Mouse (Mus musculus) hindbrain, embryonic 16.5 days (tissue): ENCODE results near the gene Dmpk. TPM values are rescaled to one million over a fixed set of nuclear protein-coding genes. Genes with fewer than 3 reads are reported as not detected.

Experiments
- ATAC-seq: fragments of 200-750 bp; cut with Nextera tagmentation; 2 replicates; pipeline ENCODE4 v1.8.0; 2017; ENCODE audit warnings: moderate TSS enrichment, moderate library complexity
- H3K27ac ChIP-seq: fragments of 300-500 bp; sonication (generic); 2 replicates; pipeline ENCODE4 v1.5.1; 2014; ENCODE audit warnings: low read depth, mild to moderate bottlenecking, control low read depth, low read length, moderate library complexity
- H3K27me3 ChIP-seq: fragments of 300-500 bp; sonication (generic); replicated peaks from 2 replicates; pipeline ENCODE4 v1.6.1; 2014; ENCODE audit warnings: low read length; ENCODE audit not compliant: control insufficient read depth, insufficient read depth
- H3K36me3 ChIP-seq: fragments of 300-500 bp; sonication (generic); 2 replicates; pipeline ENCODE4 v1.6.1; 2014; ENCODE audit warnings: mild to moderate bottlenecking, low read length, moderate library complexity, mixed read lengths; ENCODE audit not compliant: control insufficient read depth, insufficient read depth
- H3K4me1 ChIP-seq: fragments of 300-500 bp; sonication (generic); 2 replicates; pipeline ENCODE4 v1.6.1; 2014; ENCODE audit warnings: low read depth, low read length; ENCODE audit not compliant: control insufficient read depth, insufficient read depth
- H3K4me2 ChIP-seq: fragments of 300-500 bp; sonication (generic); 2 replicates; pipeline ENCODE4 v1.6.1; 2014; ENCODE audit warnings: mild to moderate bottlenecking, low read length, control low read depth, moderate library complexity
- H3K4me3 ChIP-seq: fragments of 300-500 bp; sonication (generic); 2 replicates; pipeline ENCODE4 v1.5.1; 2014; ENCODE audit warnings: mild to moderate bottlenecking, low read length, control low read depth, moderate library complexity
- H3K9ac ChIP-seq: fragments of 300-500 bp; sonication (generic); 2 replicates; pipeline ENCODE4 v1.6.1; 2014; ENCODE audit warnings: low read depth, mild to moderate bottlenecking, control low read depth, low read length, moderate library complexity
- H3K9me3 ChIP-seq: fragments of 300-500 bp; sonication (generic); 2 replicates; pipeline ENCODE4 v1.6.1; 2014; ENCODE audit warnings: mild to moderate bottlenecking, low read length, moderate library complexity; ENCODE audit not compliant: control insufficient read depth
- WGBS: fragments of 180-500 bp; shearing (Covaris S2); extraction: QIAGEN DNeasy Blood & Tissue Kit; methylation state at CpG from one replicate; pipeline ENCODE4 v1.1.7; 2014; 5-methylcytosine and 5-hydroxymethylcytosine counted together
- polyA plus RNA-seq: library from polyadenylated mRNA; unstranded; fragments of >200 nt; fragmentation: Nextera tagmentation; extraction: Ambion mirVana; gene quantifications from 2 replicates; pipeline ENCODE4 v1.2.1, GENCODE M21; 2015

Dmpk gene
- polyA plus RNA-seq, 1 experiment from 2014 or later, result 8.0 TPM

GRCm38 (mm10) chr7:19082171-19082570, 1.5 kb upstream of the Dmpk start:
- no peak overlapping the region for H3K4me3 ChIP-seq
- H3K27ac ChIP-seq, result no peak overlapping the region
- no peaks in the 10 kb centered on the region for H3K27me3 ChIP-seq
- peaks cover 13% of the 10 kb centered on the region for H3K4me1 ChIP-seq
- no peak overlapping the region for H3K9ac ChIP-seq
- no peak for ATAC-seq
- no peak overlapping the region for H3K4me2 ChIP-seq
- H3K36me3 ChIP-seq, result peaks cover 42% of the 10 kb centered on the region
- no peaks in the 10 kb centered on the region for H3K9me3 ChIP-seq
- 90% methylated on average over 4 of the region's 4 CpGs for whole genome bisulfite sequencing

GRCm38 (mm10) chr7:19083096-19083495, 553 bp upstream of the Dmpk start:
- H3K9me3 ChIP-seq, result no peaks in the 10 kb centered on the region
- H3K36me3 ChIP-seq, result peaks cover 49% of the 10 kb centered on the region
- H3K4me1 ChIP-seq, result peaks cover 6% of the 10 kb centered on the region; the same call in 1 of the 2 replicates
- ATAC-seq, result no peak
- H3K27ac ChIP-seq, result no peak overlapping the region
- no peak overlapping the region for H3K9ac ChIP-seq
- no peaks in the 10 kb centered on the region for H3K27me3 ChIP-seq
- no peak overlapping the region for H3K4me3 ChIP-seq
- no peak overlapping the region for H3K4me2 ChIP-seq
- WGBS, result 67% methylated on average over 6 of the region's 6 CpGs

GRCm38 (mm10) chr7:19084277-19084771, 675 bp downstream of the Dmpk start:
- Histone ChIP-seq H3K27me3 (no peaks in the 10 kb centered on the region; the same call in 1 of the 2 replicates), H3K36me3 (peaks cover 54% of the 10 kb centered on the region), H3K9me3 (no peaks in the 10 kb centered on the region), H3K4me1 (peaks cover 6% of the 10 kb centered on the region; the same call in 1 of the 2 replicates), H3K9ac (no peak overlapping the region), H3K4me2 (peak overlapping the region; percentile 18; the same call in 1 of the 2 replicates), H3K27ac (no peak overlapping the region), H3K4me3 (no peak overlapping the region; the same call in 1 of the 2 replicates)
- ATAC-seq, result no peak
- 74% methylated on average over 6 of the region's 6 CpGs for WGBS

DNA sequence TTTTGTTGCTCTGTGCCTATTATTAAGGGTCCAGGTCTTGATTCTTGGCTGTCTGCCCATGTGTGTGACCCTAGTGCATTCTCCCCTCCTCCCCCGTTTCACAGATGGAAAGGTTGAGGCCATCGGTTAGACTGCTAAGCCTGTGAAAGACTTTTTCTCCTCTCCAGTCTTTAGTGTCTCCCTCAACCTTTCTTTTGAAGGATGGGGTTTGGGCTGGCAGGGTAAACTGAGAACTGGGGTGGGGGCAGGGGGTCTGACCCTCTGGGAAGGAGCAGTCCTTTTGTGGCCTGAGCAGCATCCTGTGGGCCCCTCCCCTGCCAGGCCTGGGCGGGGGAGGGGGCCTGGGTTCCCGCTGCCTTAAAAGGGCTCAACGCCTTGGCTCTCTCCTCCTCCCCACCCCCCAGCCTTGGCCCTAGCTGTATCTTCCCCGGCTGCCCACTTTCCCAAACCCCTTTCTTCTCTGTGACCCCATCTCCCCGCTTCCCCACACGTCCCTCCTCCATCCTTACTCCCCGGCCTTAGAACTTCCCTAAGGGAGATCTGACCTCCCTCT, 1.3 kb downstream of the Dmpk start:
- Histone ChIP-seq H3K27ac (no peak overlapping the region), H3K4me2 (no peak overlapping the region), H3K36me3 (peaks cover 51% of the 10 kb centered on the region), H3K4me3 (no peak overlapping the region), H3K4me1 (peaks cover 6% of the 10 kb centered on the region; the same call in 1 of the 2 replicates), H3K9ac (no peak overlapping the region), H3K27me3 (no peaks in the 10 kb centered on the region; the same call in 1 of the 2 replicates), H3K9me3 (no peaks in the 10 kb centered on the region)
- 29% methylated on average over 8 of the region's 9 CpGs for whole genome bisulfite sequencing
- no peak for ATAC-seq

DNA sequence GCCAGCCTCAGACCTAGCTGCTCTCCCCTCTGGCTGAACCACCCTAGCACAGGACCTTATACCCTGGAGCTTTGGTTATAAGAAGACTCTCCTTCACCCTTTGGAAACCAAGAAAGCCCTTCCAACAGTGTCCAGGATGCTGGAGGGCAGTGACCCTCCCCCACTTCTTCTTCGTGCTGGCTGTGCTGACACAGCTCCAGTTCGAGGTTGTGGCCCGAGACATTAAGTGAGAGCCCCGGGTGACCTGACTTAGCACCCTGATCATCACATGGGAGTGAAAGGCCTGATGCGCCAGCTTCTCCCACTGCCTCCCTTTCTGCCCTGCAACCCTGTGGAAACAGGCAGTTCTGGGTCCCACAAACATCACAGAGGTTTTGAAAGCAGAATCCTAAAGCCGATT, 1.8 kb downstream of the Dmpk start:
- 15% methylated on average over 6 of the region's 6 CpGs for WGBS
- no peaks in the 10 kb centered on the region for H3K9me3 ChIP-seq
- ATAC-seq, result no peak
- H3K27me3 ChIP-seq, result no peaks in the 10 kb centered on the region; the same call in 1 of the 2 replicates
- no peak overlapping the region for H3K27ac ChIP-seq
- no peak overlapping the region for H3K4me3 ChIP-seq
- no peak overlapping the region for H3K4me2 ChIP-seq
- H3K4me1 ChIP-seq, result peaks cover 6% of the 10 kb centered on the region; the same call in 1 of the 2 replicates
- H3K36me3 ChIP-seq, result peaks cover 47% of the 10 kb centered on the region
- no peak overlapping the region for H3K9ac ChIP-seq

DNA sequence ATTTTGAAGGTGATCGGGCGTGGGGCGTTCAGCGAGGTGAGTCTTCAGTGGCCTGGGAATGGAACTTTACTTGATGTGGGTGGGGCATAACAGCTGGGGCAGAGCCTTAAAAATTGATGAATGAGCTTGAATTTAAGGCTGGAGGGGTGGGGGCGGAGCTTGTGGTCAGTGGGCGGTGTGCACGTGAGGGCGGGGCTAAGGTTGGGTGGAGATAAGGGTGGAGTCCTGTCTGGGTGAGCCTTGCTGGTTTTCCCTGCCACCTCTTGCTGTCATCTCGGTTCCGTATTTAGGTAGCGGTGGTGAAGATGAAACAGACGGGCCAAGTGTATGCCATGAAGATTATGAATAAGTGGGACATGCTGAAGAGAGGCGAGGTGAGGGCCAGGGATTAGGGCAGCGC, 2.4 kb downstream of the Dmpk start:
- Histone ChIP-seq H3K27me3 (peaks cover 5% of the 10 kb centered on the region; the same call in 1 of the 2 replicates), H3K27ac (no peak overlapping the region), H3K9me3 (no peaks in the 10 kb centered on the region), H3K4me2 (no peak overlapping the region), H3K4me1 (peaks cover 6% of the 10 kb centered on the region; the same call in 1 of the 2 replicates), H3K36me3 (peaks cover 42% of the 10 kb centered on the region), H3K9ac (no peak overlapping the region), H3K4me3 (no peak overlapping the region)
- WGBS, result 17% methylated on average over 14 of the region's 14 CpGs
- no peak for ATAC-seq

- Histone ChIP-seq H3K36me3 (peaks cover 39% of the 10 kb centered on the region), H3K27me3 (peaks cover 10% of the 10 kb centered on the region), H3K9me3 (no peaks in the 10 kb centered on the region), H3K4me2 (no peak overlapping the region), H3K9ac (no peak overlapping the region), H3K4me1 (peaks cover 6% of the 10 kb centered on the region; the same call in 1 of the 2 replicates), H3K27ac (no peak overlapping the region), H3K4me3 (no peak overlapping the region)
- 66% methylated on average over 18 of the region's 18 CpGs for WGBS
- ATAC-seq, result no peak
These were observed 3.1 kb downstream of the Dmpk start for GRCm38 (mm10) chr7:19086760-19087159.

DNA sequence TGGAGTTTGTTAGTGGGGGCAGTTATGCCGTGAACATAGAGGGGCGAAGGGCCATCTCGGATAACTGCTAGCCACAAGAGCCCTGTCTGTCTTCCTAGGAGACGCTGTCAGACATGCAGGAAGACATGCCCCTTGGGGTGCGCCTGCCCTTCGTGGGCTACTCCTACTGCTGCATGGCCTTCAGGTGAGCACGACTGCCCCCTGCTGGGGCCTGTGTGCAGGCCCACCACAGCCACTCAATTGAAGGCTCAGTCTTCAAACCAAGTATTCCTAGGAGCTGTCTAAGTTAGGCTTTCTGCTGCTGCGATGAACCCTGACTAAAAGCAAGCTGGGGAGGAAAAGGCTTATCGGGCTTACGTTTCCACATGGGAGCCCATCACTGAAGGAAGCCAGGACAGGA, 5.2 kb downstream of the Dmpk start:
- no peaks in the 10 kb centered on the region for H3K9me3 ChIP-seq
- H3K27me3 ChIP-seq, result peaks cover 12% of the 10 kb centered on the region
- no peak overlapping the region for H3K4me3 ChIP-seq
- H3K4me2 ChIP-seq, result no peak overlapping the region
- H3K4me1 ChIP-seq, result peaks cover 9% of the 10 kb centered on the region
- ATAC-seq, result no peak
- 39% methylated on average over 10 of the region's 10 CpGs for WGBS
- H3K27ac ChIP-seq, result no peak overlapping the region
- H3K9ac ChIP-seq, result no peak overlapping the region
- peaks cover 28% of the 10 kb centered on the region for H3K36me3 ChIP-seq

- WGBS, result 42% methylated on average over 17 of the region's 17 CpGs
- Histone ChIP-seq H3K4me3 (no peak overlapping the region), H3K9me3 (no peaks in the 10 kb centered on the region), H3K27me3 (peaks cover 20% of the 10 kb centered on the region), H3K9ac (no peak overlapping the region), H3K27ac (no peak overlapping the region), H3K4me1 (peaks cover 34% of the 10 kb centered on the region), H3K36me3 (peaks cover 25% of the 10 kb centered on the region), H3K4me2 (no peak overlapping the region; the same call in 1 of the 2 replicates)
- ATAC-seq, result no peak
These were observed 8.3 kb downstream of the Dmpk start for GRCm38 (mm10) chr7:19091913-19092312.
